Mouse (Mus musculus): ENCODE measurements around the gene Lrrc4.

DNA sequence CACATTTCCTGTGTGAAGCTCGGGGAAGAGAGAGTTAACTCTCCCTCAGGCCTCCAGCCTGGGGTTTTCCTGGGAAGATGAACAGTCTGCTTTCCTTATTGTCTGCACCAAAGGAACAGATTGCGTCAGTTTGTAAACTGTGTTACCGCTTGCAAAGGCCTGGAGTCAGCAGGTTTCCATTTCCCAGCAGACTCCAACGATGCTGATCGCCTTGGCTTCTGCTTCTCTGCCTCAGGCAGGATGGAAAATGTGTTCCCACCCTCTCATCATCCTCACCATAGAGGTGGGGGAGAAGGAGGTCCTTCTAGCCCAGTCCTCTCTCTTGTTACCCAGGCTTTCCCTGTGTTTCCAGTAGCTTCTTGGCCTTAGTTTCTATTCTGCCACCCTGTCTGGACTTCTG lies 33.1 kb upstream of the Lrrc4 start:
- TF ChIP-seq GATA1 (IDR thresholded peaks at IDR 0.05; ENCODE audit: borderline replicate concordance, low read length) (no peak), FLI1 (IDR thresholded peaks at IDR 0.05; ENCODE audit: low read length) (no peak)
